Mouse (Mus musculus): ENCODE results near the gene Herc1. TPM values are rescaled to one million over a fixed set of nuclear protein-coding genes. Genes with fewer than 3 reads are reported as not detected.
A peak's percentile ranks its signal among the peaks of the same experiment; 100 is the strongest.

The Herc1 gene
- polyA plus RNA-seq, 1 experiment from 2014 or later: 19.9 TPM

GRCm38 (mm10) chr9:66329474-66329873 lies 20.8 kb upstream of the Herc1 start:
- H3K36me3 ChIP-seq: no peaks in the 10 kb centered on the region
- no peaks in the 10 kb centered on the region for H3K4me1 ChIP-seq
- H3K9me3 ChIP-seq (replicated peaks): no peaks in the 10 kb centered on the region
- H3K9ac ChIP-seq: no peak overlapping the region
- 27% methylated on average over 6 of the region's 6 CpGs for WGBS
- ATAC-seq (ENCODE audit: insufficient number of reproducible peaks, low FRiP score, low TSS enrichment, low read depth): no peak
- no peak overlapping the region for H3K4me2 ChIP-seq (replicated peaks)
- no peaks in the 10 kb centered on the region for H3K27me3 ChIP-seq
- no peak overlapping the region for H3K27ac ChIP-seq (replicated peaks)
- H3K4me3 ChIP-seq (replicated peaks): no peak overlapping the region

DNA sequence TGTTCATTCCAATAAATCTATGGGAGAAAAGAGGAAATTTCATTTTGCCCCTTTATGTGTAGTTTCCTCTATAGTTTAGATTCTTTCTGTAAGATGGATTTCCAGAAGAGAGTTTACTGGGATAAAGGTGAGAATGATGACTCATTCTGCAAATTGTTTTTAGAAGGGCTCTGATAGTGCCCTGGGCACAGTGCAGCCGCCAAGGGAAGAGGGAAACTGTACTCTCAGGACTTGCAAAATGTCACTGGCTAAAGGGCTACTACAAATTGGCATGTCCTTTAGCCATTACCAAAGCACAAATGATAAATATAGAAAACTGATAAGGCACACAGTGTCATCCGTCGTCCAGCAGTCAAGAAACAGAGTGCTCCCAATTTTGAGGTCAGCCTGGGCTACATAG lies 19.8 kb upstream of the Herc1 start:
- WGBS: 75% methylated on average over 3 of the region's 3 CpGs

DNA sequence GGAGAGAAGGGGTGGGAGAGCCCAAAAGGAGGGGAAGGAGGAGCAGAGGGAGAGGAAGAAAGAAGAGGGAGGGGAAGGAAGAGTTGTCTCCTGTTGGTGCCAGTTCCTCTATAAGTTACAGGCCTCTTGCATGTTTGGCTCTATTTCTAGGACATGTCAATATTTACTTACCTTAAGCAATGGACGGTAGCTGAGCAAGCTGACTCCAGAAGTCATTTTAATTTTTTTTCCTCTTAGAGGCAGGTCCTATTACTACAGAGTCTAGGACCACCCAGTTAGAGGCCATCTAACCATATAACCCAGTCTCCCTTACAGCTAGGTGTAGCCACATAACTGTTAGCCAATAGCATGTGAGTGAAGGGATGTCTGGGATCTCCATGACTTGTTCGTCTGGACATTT lies 18.7 kb upstream of the Herc1 start:
- no peaks in the 10 kb centered on the region for H3K9me3 ChIP-seq (replicated peaks)
- no peak for ATAC-seq (ENCODE audit: insufficient number of reproducible peaks, low FRiP score, low TSS enrichment, low read depth)
- no peak overlapping the region for H3K4me3 ChIP-seq (replicated peaks)
- no peak overlapping the region for H3K27ac ChIP-seq (replicated peaks)
- no peak overlapping the region for H3K9ac ChIP-seq
- no peaks in the 10 kb centered on the region for H3K36me3 ChIP-seq
- no peaks in the 10 kb centered on the region for H3K4me1 ChIP-seq
- H3K27me3 ChIP-seq: no peaks in the 10 kb centered on the region
- 73% methylated on average over 2 of the region's 2 CpGs for WGBS
- no peak overlapping the region for H3K4me2 ChIP-seq (replicated peaks)

More for the DNA sequence above, 19.8 kb upstream of the Herc1 start:
- H3K27ac ChIP-seq (replicated peaks): no peak overlapping the region
- H3K4me2 ChIP-seq (replicated peaks): no peak overlapping the region
- H3K4me1 ChIP-seq: no peaks in the 10 kb centered on the region
- no peak for ATAC-seq (ENCODE audit: insufficient number of reproducible peaks, low FRiP score, low TSS enrichment, low read depth)
- no peak overlapping the region for H3K9ac ChIP-seq
- no peaks in the 10 kb centered on the region for H3K27me3 ChIP-seq
- H3K4me3 ChIP-seq (replicated peaks): no peak overlapping the region
- no peaks in the 10 kb centered on the region for H3K9me3 ChIP-seq (replicated peaks)
- H3K36me3 ChIP-seq: no peaks in the 10 kb centered on the region

- Histone ChIP-seq H3K4me3 (replicated peaks) (no peak overlapping the region), H3K4me1 (no peaks in the 10 kb centered on the region), H3K9ac (no peak overlapping the region), H3K27ac (replicated peaks) (no peak overlapping the region), H3K27me3 (no peaks in the 10 kb centered on the region), H3K36me3 (no peaks in the 10 kb centered on the region), H3K4me2 (replicated peaks) (no peak overlapping the region), H3K9me3 (replicated peaks) (no peaks in the 10 kb centered on the region)
- no peak for ATAC-seq (ENCODE audit: insufficient number of reproducible peaks, low FRiP score, low TSS enrichment, low read depth)
- WGBS: 79% methylated on average over 2 of the region's 2 CpGs
These were observed 17.9 kb upstream of the Herc1 start for GRCm38 (mm10) chr9:66332393-66332792.

- Histone ChIP-seq H3K9me3 (replicated peaks) (no peaks in the 10 kb centered on the region), H3K9ac (no peak overlapping the region), H3K36me3 (no peaks in the 10 kb centered on the region), H3K4me1 (no peaks in the 10 kb centered on the region), H3K4me2 (replicated peaks) (no peak overlapping the region), H3K27me3 (no peaks in the 10 kb centered on the region), H3K4me3 (replicated peaks) (no peak overlapping the region), H3K27ac (replicated peaks) (no peak overlapping the region)
- no peak for ATAC-seq (ENCODE audit: insufficient number of reproducible peaks, low FRiP score, low TSS enrichment, low read depth)
These were observed 13.0 kb upstream of the Herc1 start for GRCm38 (mm10) chr9:66337280-66337679.

- ATAC-seq (ENCODE audit: insufficient number of reproducible peaks, low FRiP score, low TSS enrichment, low read depth): no peak
- no peak overlapping the region for H3K4me3 ChIP-seq (replicated peaks)
These were observed 12.1 kb upstream of the Herc1 start for GRCm38 (mm10) chr9:66338005-66338782.

GRCm38 (mm10) chr9:66339714-66340113 lies 10.5 kb upstream of the Herc1 start:
- Histone ChIP-seq H3K9me3 (replicated peaks) (no peaks in the 10 kb centered on the region), H3K4me3 (replicated peaks) (no peak overlapping the region), H3K27ac (replicated peaks) (no peak overlapping the region), H3K36me3 (no peaks in the 10 kb centered on the region), H3K27me3 (no peaks in the 10 kb centered on the region), H3K4me2 (replicated peaks) (no peak overlapping the region), H3K4me1 (no peaks in the 10 kb centered on the region), H3K9ac (no peak overlapping the region)
- ATAC-seq (ENCODE audit: insufficient number of reproducible peaks, low FRiP score, low TSS enrichment, low read depth): no peak
- 54% methylated on average over 1 of the region's 1 CpGs for WGBS

More at GRCm38 (mm10) chr9:66338005-66338782, 12.1 kb upstream of the Herc1 start:
- no peak overlapping the region for H3K9ac ChIP-seq
- H3K27me3 ChIP-seq: no peaks in the 10 kb centered on the region
- no peak overlapping the region for H3K4me2 ChIP-seq (replicated peaks)
- H3K9me3 ChIP-seq (replicated peaks): no peaks in the 10 kb centered on the region
- H3K36me3 ChIP-seq: no peaks in the 10 kb centered on the region
- 50% methylated on average over 3 of the region's 3 CpGs for WGBS
- H3K4me1 ChIP-seq: no peaks in the 10 kb centered on the region
- H3K27ac ChIP-seq (replicated peaks): no peak overlapping the region

DNA sequence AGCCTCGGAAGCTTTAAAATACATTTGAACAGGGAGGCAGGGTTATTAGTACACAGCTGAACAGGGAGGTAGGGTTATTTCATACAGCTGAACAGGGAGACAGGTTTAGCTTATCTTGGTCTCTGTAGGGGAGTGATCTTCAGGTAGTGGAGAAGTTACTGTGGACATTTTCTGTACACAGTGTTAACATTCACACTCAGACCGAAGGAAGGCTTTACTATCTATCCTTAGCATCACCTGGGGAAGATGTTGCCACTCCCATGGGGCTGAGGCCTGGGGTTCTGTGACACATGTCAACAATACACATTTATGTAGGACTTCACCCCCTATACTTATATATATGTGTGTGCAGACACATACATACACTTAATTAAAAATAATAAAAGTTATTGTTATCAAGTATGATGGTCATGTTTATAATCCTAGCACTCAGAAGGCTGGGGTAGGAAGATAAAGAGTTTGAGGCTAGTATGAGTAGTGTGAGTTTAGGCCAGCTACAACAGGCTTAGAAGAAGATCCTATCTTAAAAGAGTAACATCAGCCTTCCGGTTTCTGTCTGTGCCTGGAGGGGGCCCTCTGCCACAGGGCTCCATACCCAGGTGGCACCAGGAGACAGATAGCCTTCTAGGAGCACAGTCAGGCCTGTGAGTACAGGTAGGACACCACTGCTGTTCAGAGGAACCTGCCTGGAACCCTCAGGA lies 9.7 kb upstream of the Herc1 start:
- WGBS: 78% methylated on average over 3 of the region's 3 CpGs
- ATAC-seq (ENCODE audit: insufficient number of reproducible peaks, low FRiP score, low TSS enrichment, low read depth): no peak
- Histone ChIP-seq H3K4me3 (replicated peaks) (no peak overlapping the region), H3K9ac (no peak overlapping the region), H3K4me1 (no peaks in the 10 kb centered on the region), H3K27ac (replicated peaks) (no peak overlapping the region), H3K36me3 (no peaks in the 10 kb centered on the region), H3K27me3 (no peaks in the 10 kb centered on the region), H3K4me2 (replicated peaks) (no peak overlapping the region), H3K9me3 (replicated peaks) (no peaks in the 10 kb centered on the region)

GRCm38 (mm10) chr9:66347405-66348035 lies 2.7 kb upstream of the Herc1 start:
- WGBS: 84% methylated on average over 7 of the region's 7 CpGs
- Histone ChIP-seq H3K27ac (replicated peaks) (no peak overlapping the region), H3K9ac (no peak overlapping the region), H3K4me1 (peaks cover 10% of the 10 kb centered on the region), H3K4me3 (replicated peaks) (no peak overlapping the region), H3K27me3 (no peaks in the 10 kb centered on the region), H3K9me3 (replicated peaks) (no peaks in the 10 kb centered on the region), H3K4me2 (replicated peaks) (no peak overlapping the region), H3K36me3 (no peaks in the 10 kb centered on the region)
- ATAC-seq (ENCODE audit: insufficient number of reproducible peaks, low FRiP score, low TSS enrichment, low read depth): no peak

GRCm38 (mm10) chr9:66349144-66349859 lies 948 bp upstream of the Herc1 start:
- Histone ChIP-seq H3K36me3 (no peaks in the 10 kb centered on the region), H3K4me2 (replicated peaks) (peak overlapping the region; percentile 81), H3K4me1 (peaks cover 10% of the 10 kb centered on the region), H3K27ac (replicated peaks) (no peak overlapping the region), H3K9me3 (replicated peaks) (no peaks in the 10 kb centered on the region), H3K9ac (peak overlapping the region; percentile 99), H3K27me3 (no peaks in the 10 kb centered on the region), H3K4me3 (replicated peaks) (peak overlapping the region; percentile 99)
- 38% methylated on average over 8 of the region's 8 CpGs for WGBS
- 0 out of 2 replicates have a peak, but pooled peaks have one; percentile 10 for ATAC-seq (ENCODE audit: insufficient number of reproducible peaks, low FRiP score, low TSS enrichment, low read depth)
